Mouse (Mus musculus): ENCODE measurements at regions not wholly inside any gene's neighbourhood (a gene's known extent, or its start where the extent isn't known, plus 50 kb on each side); places are given as distances from the start of the nearest gene placed in this dataset.
A peak's percentile ranks its signal among the peaks of the same experiment; 100 is the strongest.

GRCm38 (mm10) chr11:6934157-6934556 lies 96.7 kb upstream of the Gm11983 start:
- H3K27me3 ChIP-seq (ENCODE audit: insufficient read depth, low read length): no peaks in the 10 kb centered on the region
- 79% methylated on average over 1 of the region's 1 CpGs for WGBS
- H3K4me1 ChIP-seq (ENCODE audit: insufficient read depth): no peaks in the 10 kb centered on the region
- H3K4me2 ChIP-seq (ENCODE audit: low read depth): no peak overlapping the region
- no peak overlapping the region for H3K4me3 ChIP-seq (ENCODE audit: low read depth, low read length)
- no peak overlapping the region for H3K27ac ChIP-seq (ENCODE audit: low read depth, low read length)
- no peaks in the 10 kb centered on the region for H3K9me3 ChIP-seq (ENCODE audit: low read length)
- H3K9ac ChIP-seq: no peak overlapping the region
- ATAC-seq (no peak), DNase-seq (no peak)
- no peaks in the 10 kb centered on the region for H3K36me3 ChIP-seq (ENCODE audit: insufficient read depth)
- TF ChIP-seq CTCF (IDR thresholded peaks at IDR 0.05; ENCODE audit: low read depth): no peak

DNA sequence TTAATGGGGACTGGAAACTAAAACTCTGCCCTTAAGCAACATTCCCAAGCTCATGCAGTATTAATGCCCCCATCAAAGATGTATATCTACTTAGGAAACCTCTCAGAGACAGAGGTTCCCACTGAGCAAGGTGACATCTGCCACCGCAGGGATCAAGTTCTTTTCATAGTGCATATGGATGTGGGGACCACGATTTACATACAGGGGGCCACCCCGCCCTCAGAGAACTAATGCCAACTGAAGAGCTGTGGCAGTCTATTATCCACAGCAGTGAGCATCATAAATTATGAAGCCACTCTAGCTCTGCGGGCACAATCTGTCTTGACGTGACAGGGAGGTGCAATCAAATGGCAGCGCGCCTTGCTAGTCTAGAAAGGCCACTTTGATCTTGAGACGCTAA lies 88.6 kb upstream of the Gm11983 start:
- Histone ChIP-seq H3K27me3 (ENCODE audit: insufficient read depth, low read length) (no peaks in the 10 kb centered on the region), H3K9ac (no peak overlapping the region), H3K4me3 (ENCODE audit: low read depth, low read length) (no peak overlapping the region), H3K4me1 (ENCODE audit: insufficient read depth) (no peaks in the 10 kb centered on the region), H3K27ac (ENCODE audit: low read depth, low read length) (no peak overlapping the region), H3K4me2 (ENCODE audit: low read depth) (no peak overlapping the region), H3K9me3 (ENCODE audit: low read length) (no peaks in the 10 kb centered on the region), H3K36me3 (ENCODE audit: insufficient read depth) (no peaks in the 10 kb centered on the region)
- 80% methylated on average over 8 of the region's 8 CpGs for WGBS
- no peak for TF ChIP-seq CTCF (IDR thresholded peaks at IDR 0.05; ENCODE audit: low read depth)
- DNase-seq: no peak
- no peak for ATAC-seq

DNA sequence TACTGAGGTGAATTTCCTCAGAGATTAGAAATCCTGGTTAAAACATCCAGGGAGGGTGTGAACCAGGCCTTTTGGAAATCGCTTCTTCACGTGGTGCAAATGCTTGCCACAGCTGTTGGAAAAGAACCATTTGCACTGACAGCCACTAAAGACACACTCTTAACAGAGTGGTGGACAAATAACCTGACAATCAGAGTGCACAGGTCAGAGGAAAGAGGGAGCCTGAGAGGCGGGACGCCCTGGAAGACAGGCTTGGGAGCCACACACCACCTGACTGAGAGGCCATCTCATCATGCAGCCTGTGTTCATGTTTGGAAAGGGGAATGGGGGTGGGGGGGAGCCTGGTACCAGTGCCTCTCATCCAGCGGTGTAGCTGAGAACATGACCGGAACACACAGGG lies 87.0 kb upstream of the Gm11983 start:
- no peak for TF ChIP-seq CTCF (IDR thresholded peaks at IDR 0.05; ENCODE audit: low read depth)
- ATAC-seq: no peak
- Histone ChIP-seq H3K9me3 (ENCODE audit: low read length) (no peaks in the 10 kb centered on the region), H3K9ac (no peak overlapping the region), H3K4me1 (ENCODE audit: insufficient read depth) (no peaks in the 10 kb centered on the region), H3K36me3 (ENCODE audit: insufficient read depth) (no peaks in the 10 kb centered on the region), H3K4me2 (ENCODE audit: low read depth) (no peak overlapping the region), H3K27ac (ENCODE audit: low read depth, low read length) (no peak overlapping the region), H3K27me3 (ENCODE audit: insufficient read depth, low read length) (no peaks in the 10 kb centered on the region), H3K4me3 (ENCODE audit: low read depth, low read length) (no peak overlapping the region)
- no peak for DNase-seq
- WGBS: 45% methylated on average over 6 of the region's 6 CpGs

GRCm38 (mm10) chr11:6923917-6924316 lies 86.5 kb upstream of the Gm11983 start:
- ATAC-seq (no peak; the same call in 1 of the 2 replicates), DNase-seq (no peak)
- Histone ChIP-seq H3K9ac (no peak overlapping the region), H3K27me3 (ENCODE audit: insufficient read depth, low read length) (no peaks in the 10 kb centered on the region), H3K27ac (ENCODE audit: low read depth, low read length) (no peak overlapping the region), H3K4me2 (ENCODE audit: low read depth) (no peak overlapping the region), H3K4me3 (ENCODE audit: low read depth, low read length) (no peak overlapping the region), H3K9me3 (ENCODE audit: low read length) (no peaks in the 10 kb centered on the region), H3K4me1 (ENCODE audit: insufficient read depth) (no peaks in the 10 kb centered on the region), H3K36me3 (ENCODE audit: insufficient read depth) (no peaks in the 10 kb centered on the region)
- 19% methylated on average over 6 of the region's 6 CpGs for WGBS
- TF ChIP-seq CTCF (IDR thresholded peaks at IDR 0.05; ENCODE audit: low read depth): no peak

DNA sequence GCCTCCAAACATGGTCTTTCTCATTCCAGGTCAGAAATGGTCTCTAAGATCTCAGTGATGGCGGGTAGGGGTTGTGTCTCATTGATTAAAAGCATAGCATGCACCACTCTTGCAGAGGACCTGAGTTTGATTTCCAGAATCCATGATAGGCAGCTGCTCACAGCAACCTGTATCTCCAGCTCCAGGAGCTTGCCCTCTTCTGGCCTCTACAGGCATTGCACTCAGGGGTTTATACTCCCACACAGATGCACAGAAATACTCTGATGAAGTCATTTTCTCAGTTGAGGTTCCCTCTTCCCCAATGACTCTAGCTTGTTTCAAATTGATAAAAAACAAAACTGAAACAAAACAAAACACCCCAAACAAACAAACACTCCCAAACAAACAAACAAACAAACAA lies 81.1 kb upstream of the Gm11983 start:
- H3K9me3 ChIP-seq (ENCODE audit: low read length): no peaks in the 10 kb centered on the region
- H3K9ac ChIP-seq: no peak overlapping the region
- TF ChIP-seq CTCF (IDR thresholded peaks at IDR 0.05; ENCODE audit: low read depth): no peak
- no peaks in the 10 kb centered on the region for H3K27me3 ChIP-seq (ENCODE audit: insufficient read depth, low read length)
- H3K36me3 ChIP-seq (ENCODE audit: insufficient read depth): no peaks in the 10 kb centered on the region
- WGBS: 100% methylated on average over 1 of the region's 1 CpGs
- DNase-seq (no peak), ATAC-seq (no peak)
- no peak overlapping the region for H3K4me2 ChIP-seq (ENCODE audit: low read depth)
- no peak overlapping the region for H3K4me3 ChIP-seq (ENCODE audit: low read depth, low read length)
- H3K4me1 ChIP-seq (ENCODE audit: insufficient read depth): no peaks in the 10 kb centered on the region
- no peak overlapping the region for H3K27ac ChIP-seq (ENCODE audit: low read depth, low read length)

DNA sequence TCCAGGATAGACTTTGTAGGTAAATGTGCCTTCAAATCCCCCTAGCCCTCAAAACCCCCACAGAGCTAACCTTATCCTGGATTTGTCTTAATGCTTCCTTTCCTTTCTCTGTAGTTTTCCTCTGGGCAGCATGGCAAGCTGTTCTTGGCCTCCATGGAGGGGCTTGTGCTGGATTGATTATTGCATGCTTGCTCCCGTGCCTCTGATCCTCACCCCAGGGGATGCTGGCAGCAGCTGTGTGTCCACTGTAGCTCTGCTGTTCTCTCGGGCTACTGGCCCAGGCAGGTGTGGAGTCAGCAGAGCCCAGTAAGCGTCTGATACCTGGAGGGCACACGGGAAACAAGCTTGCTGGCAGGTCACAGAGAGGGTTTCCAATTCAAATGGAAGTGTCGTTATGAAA lies 68.2 kb upstream of the Gm11983 start:
- peaks cover 5% of the 10 kb centered on the region; the same call in 1 of the 2 replicates for H3K4me1 ChIP-seq (ENCODE audit: insufficient read depth)
- no peak for TF ChIP-seq CTCF (IDR thresholded peaks at IDR 0.05; ENCODE audit: low read depth)
- no peak overlapping the region for H3K4me3 ChIP-seq (ENCODE audit: low read depth, low read length)
- no peaks in the 10 kb centered on the region for H3K27me3 ChIP-seq (ENCODE audit: insufficient read depth, low read length)
- no peak for DNase-seq
- no peak for ATAC-seq
- H3K9ac ChIP-seq: no peak overlapping the region
- H3K27ac ChIP-seq (ENCODE audit: low read depth, low read length): no peak overlapping the region
- H3K4me2 ChIP-seq (ENCODE audit: low read depth): no peak overlapping the region
- WGBS: 37% methylated on average over 5 of the region's 5 CpGs
- H3K9me3 ChIP-seq (ENCODE audit: low read length): no peaks in the 10 kb centered on the region
- H3K36me3 ChIP-seq (ENCODE audit: insufficient read depth): no peaks in the 10 kb centered on the region

GRCm38 (mm10) chr11:6902991-6903390 lies 65.5 kb upstream of the Gm11983 start:
- DNase-seq: peak; percentile 40
- Histone ChIP-seq H3K36me3 (ENCODE audit: insufficient read depth) (no peaks in the 10 kb centered on the region), H3K9ac (no peak overlapping the region), H3K9me3 (ENCODE audit: low read length) (no peaks in the 10 kb centered on the region), H3K27me3 (ENCODE audit: insufficient read depth, low read length) (no peaks in the 10 kb centered on the region), H3K4me1 (ENCODE audit: insufficient read depth) (peaks cover 14% of the 10 kb centered on the region), H3K4me3 (ENCODE audit: low read depth, low read length) (no peak overlapping the region), H3K27ac (ENCODE audit: low read depth, low read length) (no peak overlapping the region), H3K4me2 (ENCODE audit: low read depth) (no peak overlapping the region)
- no peak for ATAC-seq
- 50% methylated on average over 3 of the region's 3 CpGs for WGBS
- TF ChIP-seq CTCF (IDR thresholded peaks at IDR 0.05; ENCODE audit: low read depth): no peak

DNA sequence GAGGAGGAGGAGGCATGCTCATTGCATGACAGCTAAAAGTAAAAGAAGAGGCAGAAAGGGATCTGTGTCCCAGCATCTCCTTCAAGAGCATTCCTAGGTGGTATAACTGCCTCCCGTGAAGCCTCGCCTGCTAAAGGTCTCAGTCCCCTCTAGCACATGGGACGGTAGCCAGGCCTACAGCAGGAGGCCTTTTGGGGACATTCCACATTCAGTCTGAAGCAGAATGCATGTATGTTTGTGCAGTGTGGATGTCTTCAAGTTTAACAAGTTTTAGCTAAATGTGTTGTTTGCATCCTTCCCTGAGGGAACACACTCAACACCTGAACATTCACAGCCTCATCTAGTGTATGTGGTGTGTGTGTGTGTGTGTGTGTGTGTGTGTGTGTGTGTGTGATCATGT lies 64.8 kb upstream of the Gm11983 start:
- TF ChIP-seq CTCF (IDR thresholded peaks at IDR 0.05; ENCODE audit: low read depth): no peak
- Histone ChIP-seq H3K4me2 (ENCODE audit: low read depth) (no peak overlapping the region), H3K4me3 (ENCODE audit: low read depth, low read length) (no peak overlapping the region), H3K4me1 (ENCODE audit: insufficient read depth) (peaks cover 14% of the 10 kb centered on the region), H3K9me3 (ENCODE audit: low read length) (no peaks in the 10 kb centered on the region), H3K27me3 (ENCODE audit: insufficient read depth, low read length) (no peaks in the 10 kb centered on the region), H3K36me3 (ENCODE audit: insufficient read depth) (no peaks in the 10 kb centered on the region), H3K27ac (ENCODE audit: low read depth, low read length) (no peak overlapping the region), H3K9ac (no peak overlapping the region)
- 73% methylated on average over 3 of the region's 3 CpGs for WGBS
- DNase-seq (no peak), ATAC-seq (no peak)

Data from forebrain, postnatal 0 days (tissue).